Mouse (Mus musculus): Measurements from ENCODE around the gene Iqsec2. TPM values are rescaled to one million over a fixed set of nuclear protein-coding genes. Genes with fewer than 3 reads are reported as not detected.
A peak's percentile ranks its signal among the peaks of the same experiment; 100 is the strongest.

Gene Iqsec2
- polyA plus RNA-seq, 1 experiment from 2014 or later = 4.5 TPM

- no peak overlapping the region for H3K9ac ChIP-seq
- no peaks in the 10 kb centered on the region for H3K36me3 ChIP-seq
- H3K4me3 ChIP-seq (replicated peaks) = no peak overlapping the region
- WGBS = 14% methylated on average over 6 of the region's 6 CpGs
- no peaks in the 10 kb centered on the region for H3K9me3 ChIP-seq (replicated peaks)
- no peak for ATAC-seq (ENCODE audit: insufficient number of reproducible peaks, low FRiP score, low TSS enrichment, low read depth)
- H3K4me1 ChIP-seq = peaks cover 11% of the 10 kb centered on the region; the same call in 1 of the 2 replicates
- no peak overlapping the region for H3K27ac ChIP-seq (replicated peaks)
- H3K27me3 ChIP-seq = peaks cover 11% of the 10 kb centered on the region; the same call in 1 of the 2 replicates
- no peak overlapping the region for H3K4me2 ChIP-seq (replicated peaks)
These were observed 7.6 kb downstream of the Iqsec2 start for GRCm38 (mm10) chrX:152151709-152152108.

GRCm38 (mm10) chrX:152158294-152158693 is 14.2 kb downstream of the Iqsec2 start:
- Histone ChIP-seq H3K4me1 (no peaks in the 10 kb centered on the region), H3K9ac (no peak overlapping the region), H3K27me3 (peaks cover 2% of the 10 kb centered on the region), H3K9me3 (replicated peaks) (no peaks in the 10 kb centered on the region), H3K4me2 (replicated peaks) (no peak overlapping the region), H3K36me3 (no peaks in the 10 kb centered on the region), H3K4me3 (replicated peaks) (no peak overlapping the region), H3K27ac (replicated peaks) (no peak overlapping the region)
- 71% methylated on average over 3 of the region's 3 CpGs for WGBS
- ATAC-seq (ENCODE audit: insufficient number of reproducible peaks, low FRiP score, low TSS enrichment, low read depth) = no peak

GRCm38 (mm10) chrX:152161404-152161803 is 17.3 kb downstream of the Iqsec2 start:
- ATAC-seq (ENCODE audit: insufficient number of reproducible peaks, low FRiP score, low TSS enrichment, low read depth) = no peak
- no peak overlapping the region for H3K4me2 ChIP-seq (replicated peaks)

GRCm38 (mm10) chrX:152164061-152164460 is 20.0 kb downstream of the Iqsec2 start:
- ATAC-seq (ENCODE audit: insufficient number of reproducible peaks, low FRiP score, low TSS enrichment, low read depth) = no peak
- no peaks in the 10 kb centered on the region for H3K36me3 ChIP-seq
- H3K4me2 ChIP-seq (replicated peaks) = no peak overlapping the region
- H3K9ac ChIP-seq = no peak overlapping the region
- no peak overlapping the region for H3K27ac ChIP-seq (replicated peaks)
- peaks cover 22% of the 10 kb centered on the region for H3K27me3 ChIP-seq
- H3K4me3 ChIP-seq (replicated peaks) = no peak overlapping the region
- no peaks in the 10 kb centered on the region for H3K9me3 ChIP-seq (replicated peaks)
- H3K4me1 ChIP-seq = no peaks in the 10 kb centered on the region

More at GRCm38 (mm10) chrX:152161404-152161803, 17.3 kb downstream of the Iqsec2 start:
- H3K36me3 ChIP-seq = no peaks in the 10 kb centered on the region
- H3K27me3 ChIP-seq = peaks cover 5% of the 10 kb centered on the region; the same call in 1 of the 2 replicates
- no peaks in the 10 kb centered on the region for H3K9me3 ChIP-seq (replicated peaks)
- H3K27ac ChIP-seq (replicated peaks) = no peak overlapping the region
- 86% methylated on average over 4 of the region's 4 CpGs for WGBS
- H3K4me1 ChIP-seq = no peaks in the 10 kb centered on the region
- no peak overlapping the region for H3K9ac ChIP-seq
- no peak overlapping the region for H3K4me3 ChIP-seq (replicated peaks)

- Histone ChIP-seq H3K9ac (no peak overlapping the region), H3K4me3 (replicated peaks) (no peak overlapping the region), H3K36me3 (no peaks in the 10 kb centered on the region), H3K27ac (replicated peaks) (no peak overlapping the region), H3K27me3 (peaks cover 28% of the 10 kb centered on the region), H3K4me2 (replicated peaks) (no peak overlapping the region), H3K9me3 (replicated peaks) (no peaks in the 10 kb centered on the region), H3K4me1 (no peaks in the 10 kb centered on the region)
- WGBS = 88% methylated on average over 6 of the region's 6 CpGs
- no peak for ATAC-seq (ENCODE audit: insufficient number of reproducible peaks, low FRiP score, low TSS enrichment, low read depth)
These were observed 22.1 kb downstream of the Iqsec2 start for GRCm38 (mm10) chrX:152166161-152166560.

- Histone ChIP-seq H3K27ac (replicated peaks) (no peak overlapping the region), H3K4me2 (replicated peaks) (no peak overlapping the region), H3K36me3 (no peaks in the 10 kb centered on the region), H3K27me3 (peaks cover 36% of the 10 kb centered on the region), H3K9me3 (replicated peaks) (no peaks in the 10 kb centered on the region), H3K9ac (no peak overlapping the region), H3K4me1 (0 out of 2 replicates have a peak, but pooled peaks cover 3% of the 10 kb centered on the region), H3K4me3 (replicated peaks) (no peak overlapping the region)
- WGBS = 78% methylated on average over 1 of the region's 1 CpGs
- no peak for ATAC-seq (ENCODE audit: insufficient number of reproducible peaks, low FRiP score, low TSS enrichment, low read depth)
These were observed 24.5 kb downstream of the Iqsec2 start for GRCm38 (mm10) chrX:152168521-152168920.

GRCm38 (mm10) chrX:152171041-152172026 is 27.3 kb downstream of the Iqsec2 start:
- H3K4me3 ChIP-seq (replicated peaks) = no peak overlapping the region
- no peaks in the 10 kb centered on the region for H3K9me3 ChIP-seq (replicated peaks)
- WGBS = 63% methylated on average over 6 of the region's 6 CpGs
- H3K27me3 ChIP-seq = peaks cover 39% of the 10 kb centered on the region
- H3K4me1 ChIP-seq = 0 out of 2 replicates have a peak, but pooled peaks cover 3% of the 10 kb centered on the region
- no peak overlapping the region for H3K9ac ChIP-seq
- no peak overlapping the region for H3K4me2 ChIP-seq (replicated peaks)
- no peaks in the 10 kb centered on the region for H3K36me3 ChIP-seq
- no peak for ATAC-seq (ENCODE audit: insufficient number of reproducible peaks, low FRiP score, low TSS enrichment, low read depth)
- H3K27ac ChIP-seq (replicated peaks) = no peak overlapping the region

- Histone ChIP-seq H3K27me3 (peaks cover 32% of the 10 kb centered on the region), H3K36me3 (no peaks in the 10 kb centered on the region), H3K27ac (replicated peaks) (no peak overlapping the region), H3K4me3 (replicated peaks) (no peak overlapping the region), H3K9me3 (replicated peaks) (no peaks in the 10 kb centered on the region), H3K4me1 (0 out of 2 replicates have a peak, but pooled peaks cover 3% of the 10 kb centered on the region), H3K9ac (no peak overlapping the region), H3K4me2 (replicated peaks) (no peak overlapping the region)
- whole genome bisulfite sequencing = 27% methylated on average over 3 of the region's 3 CpGs
- ATAC-seq (ENCODE audit: insufficient number of reproducible peaks, low FRiP score, low TSS enrichment, low read depth) = peak; percentile 89
These were observed 28.4 kb downstream of the Iqsec2 start for GRCm38 (mm10) chrX:152172487-152172935.

- Histone ChIP-seq H3K4me2 (replicated peaks) (no peak overlapping the region), H3K9me3 (replicated peaks) (no peaks in the 10 kb centered on the region), H3K36me3 (no peaks in the 10 kb centered on the region), H3K4me1 (0 out of 2 replicates have a peak, but pooled peaks cover 3% of the 10 kb centered on the region), H3K27me3 (peaks cover 24% of the 10 kb centered on the region), H3K27ac (replicated peaks) (no peak overlapping the region), H3K4me3 (replicated peaks) (no peak overlapping the region), H3K9ac (no peak overlapping the region)
- WGBS = 18% methylated on average over 3 of the region's 3 CpGs
- no peak for ATAC-seq (ENCODE audit: insufficient number of reproducible peaks, low FRiP score, low TSS enrichment, low read depth)
These were observed 31.2 kb downstream of the Iqsec2 start for GRCm38 (mm10) chrX:152175284-152175683.

- WGBS = 80% methylated on average over 2 of the region's 2 CpGs
- 0 out of 2 replicates have a peak, but pooled peaks cover 3% of the 10 kb centered on the region for H3K4me1 ChIP-seq
- no peak overlapping the region for H3K9ac ChIP-seq
- H3K27ac ChIP-seq (replicated peaks) = no peak overlapping the region
- H3K4me3 ChIP-seq (replicated peaks) = no peak overlapping the region
- H3K27me3 ChIP-seq = peaks cover 16% of the 10 kb centered on the region
- no peaks in the 10 kb centered on the region for H3K36me3 ChIP-seq
- H3K4me2 ChIP-seq (replicated peaks) = no peak overlapping the region
- no peaks in the 10 kb centered on the region for H3K9me3 ChIP-seq (replicated peaks)
- ATAC-seq (ENCODE audit: insufficient number of reproducible peaks, low FRiP score, low TSS enrichment, low read depth) = no peak
These were observed 33.8 kb downstream of the Iqsec2 start for GRCm38 (mm10) chrX:152177897-152178296.

GRCm38 (mm10) chrX:152178843-152179545 is 34.9 kb downstream of the Iqsec2 start:
- Histone ChIP-seq H3K36me3 (no peaks in the 10 kb centered on the region), H3K4me1 (no peaks in the 10 kb centered on the region), H3K9me3 (replicated peaks) (no peaks in the 10 kb centered on the region), H3K9ac (no peak overlapping the region), H3K4me3 (replicated peaks) (peak overlapping the region; percentile 37), H3K27ac (replicated peaks) (peak overlapping the region; percentile 65), H3K27me3 (peaks cover 16% of the 10 kb centered on the region), H3K4me2 (replicated peaks) (peak overlapping the region; percentile 42)
- ATAC-seq (ENCODE audit: insufficient number of reproducible peaks, low FRiP score, low TSS enrichment, low read depth) = peak; percentile 73; the same call in 1 of the 2 replicates
- WGBS = 39% methylated on average over 8 of the region's 8 CpGs

All from embryonic facial prominence, embryonic 15.5 days (tissue).